Comparison of ENCODE assay signal across 24 mouse cellular contexts in the genomic region with DNA sequence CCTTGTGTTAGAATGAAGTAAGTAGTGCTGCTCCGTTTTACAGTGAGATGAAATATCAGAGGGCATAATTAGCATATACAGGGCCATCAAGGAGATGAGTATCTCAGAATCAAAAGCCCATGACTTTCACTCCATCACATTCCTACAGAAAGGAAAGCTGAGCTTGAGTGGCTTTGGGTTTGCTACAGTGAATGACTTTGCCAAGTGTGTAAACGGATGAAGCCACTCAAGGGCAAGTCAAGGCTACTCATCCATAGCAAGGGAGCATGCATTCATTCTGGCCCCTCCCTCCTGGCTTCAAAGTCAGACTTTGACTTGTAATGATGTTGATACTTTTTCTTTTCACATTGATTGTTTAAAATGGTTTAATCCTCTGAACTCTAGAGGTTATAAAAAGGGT.
"Had no signal": no experiment of that assay in that cellular context is flagged by ENCODE, and none has a peak within 500 bp of the region (broad histone marks: within the 10 kb centered on the region; RNA-seq: fewer than 3 reads in every experiment).

No protein-coding gene starts in this region.

- H3K9me3 ChIP-seq: heart, embryonic 10.5 days; heart, embryonic 12.5 days; hindbrain, embryonic 10.5 days; hindbrain, embryonic 12.5 days; intestine, embryonic 15.5 days; limb, embryonic 13.5 days; limb, embryonic 15.5 days; liver, embryonic 12.5 days had no signal

- H3K36me3 ChIP-seq: heart, embryonic 10.5 days; heart, embryonic 12.5 days; hindbrain, embryonic 10.5 days; hindbrain, embryonic 12.5 days; intestine, embryonic 15.5 days; limb, embryonic 13.5 days; limb, embryonic 15.5 days; liver, embryonic 12.5 days had no signal

- H3K27ac ChIP-seq: gastrocnemius, adult 2 months; heart, embryonic 10.5 days; hindbrain, embryonic 10.5 days; hindbrain, embryonic 12.5 days; hindbrain, embryonic 14.5 days; intestine, embryonic 15.5 days; limb, embryonic 13.5 days; limb, embryonic 15.5 days; liver, embryonic 12.5 days; liver, embryonic 14.5 days had no signal

- H3K27me3 ChIP-seq: heart, embryonic 12.5 days; hindbrain, embryonic 12.5 days; intestine, embryonic 15.5 days; limb, embryonic 13.5 days; limb, embryonic 15.5 days; liver, embryonic 12.5 days had no signal

- H3K4me2 ChIP-seq: heart, embryonic 12.5 days; hindbrain, embryonic 12.5 days; hindbrain, embryonic 14.5 days; intestine, embryonic 15.5 days; limb, embryonic 13.5 days; limb, embryonic 15.5 days; liver, embryonic 12.5 days had no signal

- H3K4me3 ChIP-seq: gastrocnemius, adult 2 months; heart, embryonic 10.5 days; heart, embryonic 12.5 days; hindbrain, embryonic 10.5 days; hindbrain, embryonic 12.5 days; intestine, embryonic 15.5 days; layer of hippocampus, adult 2 months; limb, embryonic 13.5 days; limb, embryonic 15.5 days; liver, embryonic 12.5 days had no signal

- ATAC-seq: hindbrain, embryonic 16.5 days; inflammation-experienced regulatory T-cells, adult 6 months; intestine, embryonic 15.5 days; intestine, postnatal 0 days; liver, embryonic 12.5 days had no signal

- H3K4me1 ChIP-seq: heart, embryonic 10.5 days; heart, embryonic 12.5 days; hindbrain, embryonic 12.5 days; intestine, embryonic 15.5 days; limb, embryonic 13.5 days; limb, embryonic 15.5 days; liver, embryonic 12.5 days had no signal

- DNase-seq: gastrocnemius, adult 2 months; gastrocnemius, postnatal 10 days; gastrocnemius, postnatal 25 days; heart, adult 18-20 months; heart, postnatal 10 days; heart, postnatal 4 days; layer of hippocampus, adult 9-11 months; layer of hippocampus, postnatal 36 days; left cerebral cortex, postnatal 4 days; lung, adult 18-20 months had no signal

- H3K9ac ChIP-seq: heart, embryonic 12.5 days; hindbrain, embryonic 12.5 days; hindbrain, embryonic 14.5 days; intestine, embryonic 15.5 days; limb, embryonic 13.5 days; limb, embryonic 15.5 days; liver, embryonic 12.5 days; liver, embryonic 14.5 days had no signal
